Mouse (Mus musculus) neural tube, embryonic 10.5 days (tissue): Measurements from ENCODE around the gene Abca8b.
"Not testable (repeated sequence)": the region's sequence is repeated elsewhere in the genome, so short reads cannot be mapped to it uniquely, and the experiment has no call there.

Experiments used
- DNase-seq: peaks from one replicate; pipeline ENCODE4 v3.0.0-alpha.2; 2017; ENCODE audit warnings: low spot score; ENCODE audit errors: extremely low spot score

The Abca8b gene

GRCm38 (mm10) chr11:109916654-109917053, 79.0 kb downstream of the Abca8b start:
- DNase-seq: no peak

GRCm38 (mm10) chr11:109913156-109913555, 82.5 kb downstream of the Abca8b start:
- DNase-seq: not testable (repeated sequence)

- not testable (repeated sequence) for DNase-seq
Measured at GRCm38 (mm10) chr11:109912118-109912517, 83.5 kb downstream of the Abca8b start.

- no peak for DNase-seq
Measured at GRCm38 (mm10) chr11:109909801-109910200, 85.8 kb downstream of the Abca8b start.

GRCm38 (mm10) chr11:109908207-109909031, 87.2 kb downstream of the Abca8b start:
- DNase-seq: no peak

- DNase-seq: no peak
Measured at GRCm38 (mm10) chr11:109907508-109907907, 88.1 kb downstream of the Abca8b start.

- peak; percentile 39 for DNase-seq
Measured at GRCm38 (mm10) chr11:109902616-109903598, 92.7 kb downstream of the Abca8b start.

GRCm38 (mm10) chr11:109900491-109901241, 95.0 kb downstream of the Abca8b start:
- DNase-seq: no peak

GRCm38 (mm10) chr11:109898791-109899467, 96.7 kb downstream of the Abca8b start:
- no peak for DNase-seq

GRCm38 (mm10) chr11:109895952-109896530, 99.6 kb downstream of the Abca8b start:
- DNase-seq: no peak

GRCm38 (mm10) chr11:109895496-109895895, 100.1 kb downstream of the Abca8b start:
- no peak for DNase-seq

GRCm38 (mm10) chr11:109893894-109894804, 101.5 kb downstream of the Abca8b start:
- DNase-seq: no peak

GRCm38 (mm10) chr11:109891989-109892386, 103.7 kb downstream of the Abca8b start:
- DNase-seq: no peak

GRCm38 (mm10) chr11:109891371-109891988, 104.2 kb downstream of the Abca8b start:
- no peak for DNase-seq

- DNase-seq: no peak
Measured at GRCm38 (mm10) chr11:109889595-109889994, 106.0 kb downstream of the Abca8b start.

GRCm38 (mm10) chr11:109886757-109887156, 108.9 kb downstream of the Abca8b start:
- no peak for DNase-seq

- no peak for DNase-seq
Measured at GRCm38 (mm10) chr11:109885521-109885920, 110.1 kb downstream of the Abca8b start.

- no peak for DNase-seq
Measured at GRCm38 (mm10) chr11:109884801-109885200, 110.8 kb downstream of the Abca8b start.

- DNase-seq: no peak
Measured at GRCm38 (mm10) chr11:109884126-109884525, 111.5 kb downstream of the Abca8b start.
